Mouse (Mus musculus): ENCODE data around the gene Rora. TPM values are rescaled to one million over a fixed set of nuclear protein-coding genes. Genes with fewer than 3 reads are reported as not detected.

Rora gene
- polyA plus RNA-seq, 1 experiment from 2014 or later = 11.1 TPM

DNA sequence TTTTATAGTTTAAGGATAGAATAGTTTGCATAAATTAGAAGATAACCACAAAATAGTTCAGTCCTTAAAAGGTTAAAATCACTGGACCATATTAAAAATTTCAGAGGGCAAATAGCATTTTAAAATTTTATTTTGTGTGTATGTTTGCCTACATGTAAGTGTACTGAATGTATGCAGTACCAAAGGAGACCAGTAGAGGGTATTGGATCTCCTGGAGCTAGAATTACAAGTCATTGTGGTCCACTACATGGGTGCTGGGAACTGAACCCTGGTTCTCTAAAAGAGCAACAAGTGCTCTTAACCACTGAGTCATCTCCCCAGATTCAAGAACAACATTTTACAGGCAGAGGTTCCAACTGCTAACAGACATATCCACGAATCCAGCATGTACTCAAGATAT is 493.4 kb downstream of the Rora start:
- ATAC-seq (ENCODE audit: low read depth) = no peak
- Histone ChIP-seq H3K36me3 (no peaks in the 10 kb centered on the region), H3K27ac (replicated peaks) (no peak overlapping the region), H3K27me3 (0 out of 2 replicates have a peak, but pooled peaks cover 4% of the 10 kb centered on the region), H3K4me1 (replicated peaks) (peaks cover 9% of the 10 kb centered on the region), H3K9ac (no peak overlapping the region), H3K4me2 (no peak overlapping the region), H3K9me3 (no peaks in the 10 kb centered on the region), H3K4me3 (no peak overlapping the region)
- WGBS = 96% methylated on average over 1 of the region's 1 CpGs

DNA sequence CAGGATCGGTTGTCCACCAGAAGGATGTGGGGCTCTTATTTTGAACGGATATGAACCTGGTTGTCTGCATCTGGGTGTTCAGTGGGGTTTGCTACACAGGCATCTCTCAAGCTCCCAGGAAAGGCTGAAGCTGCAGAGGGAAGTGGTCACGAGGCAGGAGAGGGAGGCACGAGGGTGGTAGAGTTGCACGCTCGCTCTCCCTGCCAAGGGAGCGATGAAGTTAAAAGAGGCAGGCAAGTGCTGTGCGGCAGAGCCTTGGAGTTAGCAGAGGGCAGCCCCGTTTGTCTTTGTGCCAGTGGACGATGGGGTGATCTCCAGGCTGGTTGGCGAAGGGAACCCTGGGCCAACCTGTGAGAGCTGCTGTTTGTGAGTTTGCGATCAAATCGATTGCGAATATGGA is 496.6 kb downstream of the Rora start:
- 45% methylated on average over 14 of the region's 14 CpGs for WGBS

DNA sequence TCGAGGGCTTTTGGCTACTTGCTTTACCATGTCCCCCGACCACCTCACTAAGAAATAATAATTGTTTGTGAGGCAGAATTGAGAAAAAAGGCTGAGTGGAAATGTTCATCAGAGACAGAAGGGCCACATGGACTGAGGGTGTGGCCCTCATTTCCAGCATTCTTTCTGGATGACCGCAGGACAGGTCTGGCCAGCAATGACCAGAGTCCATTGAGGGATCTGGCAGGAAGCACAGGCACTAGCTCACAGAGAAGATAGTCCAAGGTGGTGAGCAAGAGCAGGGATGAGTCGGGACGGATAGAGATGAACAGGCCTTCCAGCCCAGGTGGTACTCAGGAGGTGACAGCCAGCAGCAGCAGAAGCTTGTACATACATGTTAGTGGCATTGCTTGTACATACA is 501.1 kb downstream of the Rora start:
- Histone ChIP-seq H3K9ac (no peak overlapping the region), H3K27ac (replicated peaks) (no peak overlapping the region), H3K36me3 (no peaks in the 10 kb centered on the region), H3K4me1 (replicated peaks) (peaks cover 4% of the 10 kb centered on the region), H3K9me3 (no peaks in the 10 kb centered on the region), H3K4me3 (no peak overlapping the region), H3K27me3 (0 out of 2 replicates have a peak, but pooled peaks cover under 1% of the 10 kb centered on the region), H3K4me2 (no peak overlapping the region)
- no peak for ATAC-seq (ENCODE audit: low read depth)
- WGBS = 93% methylated on average over 5 of the region's 5 CpGs

More for the DNA sequence above, 496.6 kb downstream of the Rora start:
- no peaks in the 10 kb centered on the region for H3K9me3 ChIP-seq
- H3K27me3 ChIP-seq = 0 out of 2 replicates have a peak, but pooled peaks cover 4% of the 10 kb centered on the region
- ATAC-seq (ENCODE audit: low read depth) = no peak
- H3K4me2 ChIP-seq = no peak overlapping the region
- no peak overlapping the region for H3K4me3 ChIP-seq
- H3K36me3 ChIP-seq = no peaks in the 10 kb centered on the region
- H3K9ac ChIP-seq = no peak overlapping the region
- H3K27ac ChIP-seq (replicated peaks) = no peak overlapping the region
- peaks cover 4% of the 10 kb centered on the region for H3K4me1 ChIP-seq (replicated peaks)

DNA sequence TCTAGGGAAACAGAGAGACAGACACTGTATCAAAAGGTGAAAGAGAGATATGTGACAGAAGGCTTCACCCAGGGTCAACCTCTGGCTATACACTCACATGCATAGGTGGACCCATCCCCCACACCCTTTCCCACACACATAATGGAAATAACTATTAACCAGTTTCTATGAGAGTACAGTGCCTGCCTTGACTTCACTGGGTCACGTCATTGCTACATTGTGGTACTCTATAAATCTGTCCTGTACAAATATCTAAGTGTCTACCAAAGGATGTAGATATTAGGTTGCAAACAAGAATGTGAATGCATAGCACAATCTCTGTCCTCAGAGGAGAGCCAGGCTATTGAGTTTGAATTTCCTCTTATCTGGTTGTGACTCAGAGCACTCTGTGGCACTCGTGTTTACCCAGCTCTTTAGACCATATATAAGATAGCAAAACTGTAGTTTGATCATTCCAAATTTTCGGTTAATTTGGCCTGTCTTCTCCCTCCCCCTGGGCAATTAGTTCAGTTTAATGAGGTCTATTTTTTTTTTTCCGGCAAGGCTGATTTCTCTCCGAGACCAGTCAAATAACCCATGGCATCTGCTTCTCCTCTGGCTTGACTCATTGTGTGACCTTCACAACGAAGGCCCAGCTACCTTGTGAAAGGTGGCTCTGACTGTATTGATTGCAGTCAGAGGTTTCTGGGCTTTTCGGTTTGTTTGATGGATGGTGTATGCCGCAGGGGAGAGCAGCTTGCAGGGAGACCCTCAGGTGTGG is 502.4 kb downstream of the Rora start:
- WGBS = 76% methylated on average over 8 of the region's 8 CpGs
- no peak for ATAC-seq (ENCODE audit: low read depth)
- no peak overlapping the region for H3K4me3 ChIP-seq

DNA sequence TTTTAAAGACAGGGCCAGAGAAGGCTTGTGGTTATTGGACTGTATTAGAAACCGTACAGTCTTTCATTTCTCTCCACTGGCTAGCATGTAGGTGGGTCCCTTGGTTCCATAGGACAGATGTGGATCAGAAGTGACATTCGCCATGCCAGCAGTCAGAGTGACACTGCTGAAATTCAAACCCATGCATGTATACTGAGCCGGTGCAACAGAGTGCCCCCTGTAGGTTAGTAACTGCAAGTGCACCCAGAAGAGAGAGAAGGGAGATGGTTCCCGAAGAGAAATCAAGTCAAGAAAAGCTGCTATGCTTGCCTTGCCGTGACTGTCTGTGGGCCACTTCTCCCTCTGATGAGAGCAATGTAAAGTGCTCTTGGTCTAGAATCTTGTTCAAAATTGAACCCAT is 507.2 kb downstream of the Rora start:
- Histone ChIP-seq H3K4me2 (no peak overlapping the region), H3K4me1 (replicated peaks) (no peaks in the 10 kb centered on the region; the same call in 1 of the 2 replicates), H3K27ac (replicated peaks) (no peak overlapping the region), H3K4me3 (no peak overlapping the region), H3K36me3 (no peaks in the 10 kb centered on the region), H3K9ac (no peak overlapping the region), H3K9me3 (no peaks in the 10 kb centered on the region), H3K27me3 (no peaks in the 10 kb centered on the region)
- 88% methylated on average over 5 of the region's 5 CpGs for WGBS
- no peak for ATAC-seq (ENCODE audit: low read depth)

More for the DNA sequence above, 502.4 kb downstream of the Rora start:
- H3K27me3 ChIP-seq = no peaks in the 10 kb centered on the region
- no peaks in the 10 kb centered on the region for H3K4me1 ChIP-seq (replicated peaks)
- H3K4me2 ChIP-seq = no peak overlapping the region
- H3K9ac ChIP-seq = no peak overlapping the region
- H3K27ac ChIP-seq (replicated peaks) = no peak overlapping the region
- H3K36me3 ChIP-seq = no peaks in the 10 kb centered on the region
- H3K9me3 ChIP-seq = no peaks in the 10 kb centered on the region

DNA sequence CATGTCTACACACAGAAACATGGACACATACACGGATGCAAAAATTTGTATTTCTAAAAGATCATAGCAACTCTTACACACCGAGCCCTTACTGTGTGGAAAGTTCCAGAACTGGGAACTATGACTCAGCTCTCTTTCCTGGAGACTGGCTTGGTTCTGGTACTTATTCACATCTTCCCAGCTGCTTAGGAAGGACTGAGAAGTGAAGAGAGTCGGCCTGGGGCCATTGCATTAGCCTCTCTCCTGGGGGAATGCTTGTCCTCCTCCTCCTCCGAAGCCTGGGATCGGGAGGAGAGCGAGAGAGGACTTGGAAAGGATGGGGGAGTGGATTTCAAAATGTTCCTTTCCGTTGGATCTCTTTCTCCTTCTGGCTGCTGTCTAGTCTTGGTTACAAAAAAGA is 511.1 kb downstream of the Rora start:
- no peaks in the 10 kb centered on the region for H3K27me3 ChIP-seq
- no peak overlapping the region for H3K9ac ChIP-seq
- WGBS = 73% methylated on average over 7 of the region's 7 CpGs
- no peak overlapping the region for H3K4me3 ChIP-seq
- H3K27ac ChIP-seq (replicated peaks) = no peak overlapping the region
- H3K4me2 ChIP-seq = no peak overlapping the region
- H3K4me1 ChIP-seq (replicated peaks) = no peaks in the 10 kb centered on the region; the same call in 1 of the 2 replicates
- H3K9me3 ChIP-seq = no peaks in the 10 kb centered on the region
- H3K36me3 ChIP-seq = no peaks in the 10 kb centered on the region
- ATAC-seq (ENCODE audit: low read depth) = no peak

DNA sequence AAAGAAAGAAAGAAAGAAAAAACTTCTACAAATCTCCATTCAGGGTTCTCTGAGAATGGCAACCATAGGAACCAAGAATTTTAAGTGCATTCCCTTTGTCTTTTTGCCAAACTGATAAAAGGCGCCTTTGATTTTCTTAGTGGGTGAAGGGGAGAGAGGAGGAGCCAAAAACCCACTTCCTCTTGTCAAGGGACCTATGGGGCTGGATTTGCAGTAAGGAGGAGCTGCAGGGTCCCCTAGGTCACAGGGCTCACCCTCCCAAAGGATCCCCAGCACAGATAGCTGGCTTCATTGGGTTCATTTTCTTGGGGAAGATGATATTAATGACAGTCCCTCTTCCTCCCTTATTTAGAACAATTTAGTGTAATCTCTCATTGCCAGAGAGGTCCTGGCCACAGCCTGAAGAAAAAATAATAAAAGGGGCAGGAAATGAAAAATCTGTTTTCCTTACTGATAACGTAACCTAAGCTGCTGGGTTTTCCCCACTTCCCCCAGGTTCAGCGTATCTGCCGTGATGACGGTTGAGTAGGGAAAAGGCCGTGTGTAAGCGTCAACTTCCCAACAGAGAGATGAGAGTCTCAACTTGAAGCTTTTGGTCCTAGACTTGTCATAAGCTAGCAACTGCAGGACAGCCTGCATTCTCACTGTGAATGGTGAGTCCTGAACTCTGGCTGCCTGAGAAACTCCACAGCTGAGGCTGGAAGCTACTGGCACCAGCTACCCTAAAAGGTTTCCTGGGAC is 511.7 kb downstream of the Rora start:
- Histone ChIP-seq H3K4me3 (no peak overlapping the region), H3K36me3 (no peaks in the 10 kb centered on the region), H3K9ac (no peak overlapping the region), H3K4me2 (no peak overlapping the region), H3K9me3 (no peaks in the 10 kb centered on the region), H3K27me3 (no peaks in the 10 kb centered on the region), H3K4me1 (replicated peaks) (no peaks in the 10 kb centered on the region; the same call in 1 of the 2 replicates), H3K27ac (replicated peaks) (no peak overlapping the region)
- 86% methylated on average over 7 of the region's 7 CpGs for WGBS
- ATAC-seq (ENCODE audit: low read depth) = no peak

GRCm38 (mm10) chr9:69174061-69174460 is 520.5 kb downstream of the Rora start:
- Histone ChIP-seq H3K4me1 (replicated peaks) (no peaks in the 10 kb centered on the region), H3K27me3 (no peaks in the 10 kb centered on the region), H3K4me2 (no peak overlapping the region), H3K9ac (no peak overlapping the region), H3K27ac (replicated peaks) (no peak overlapping the region), H3K36me3 (no peaks in the 10 kb centered on the region), H3K4me3 (no peak overlapping the region), H3K9me3 (no peaks in the 10 kb centered on the region)
- ATAC-seq (ENCODE audit: low read depth) = no peak
- WGBS = 81% methylated on average over 6 of the region's 6 CpGs

- Histone ChIP-seq H3K27ac (replicated peaks) (no peak overlapping the region), H3K9ac (no peak overlapping the region), H3K9me3 (no peaks in the 10 kb centered on the region), H3K4me2 (no peak overlapping the region), H3K36me3 (no peaks in the 10 kb centered on the region), H3K27me3 (no peaks in the 10 kb centered on the region), H3K4me3 (no peak overlapping the region), H3K4me1 (replicated peaks) (no peaks in the 10 kb centered on the region)
- no peak for ATAC-seq (ENCODE audit: low read depth)
- 73% methylated on average over 10 of the region's 10 CpGs for WGBS
Observed at GRCm38 (mm10) chr9:69174527-69175116, 521.0 kb downstream of the Rora start.

DNA sequence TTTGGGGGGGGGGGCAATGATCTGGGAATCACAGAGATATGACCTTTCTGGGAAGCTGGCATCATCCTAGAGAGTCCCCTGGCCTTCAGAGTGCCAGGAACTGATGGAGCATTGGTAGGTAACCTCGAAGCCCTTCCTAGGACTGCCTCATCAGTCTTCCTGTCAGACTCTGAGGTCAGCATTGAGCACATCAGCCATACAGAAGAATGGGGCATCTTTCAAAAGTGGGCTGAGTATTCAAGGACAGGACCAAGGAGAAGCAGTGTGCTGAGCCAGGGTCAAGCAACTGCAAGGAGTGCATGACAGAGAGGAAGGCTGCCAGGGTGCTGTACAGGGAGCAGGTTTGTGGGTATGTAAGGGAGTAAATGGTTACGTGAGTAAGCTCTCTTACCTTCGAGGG is 523.4 kb downstream of the Rora start:
- no peaks in the 10 kb centered on the region for H3K4me1 ChIP-seq (replicated peaks)
- WGBS = 89% methylated on average over 3 of the region's 3 CpGs
- no peak for ATAC-seq (ENCODE audit: low read depth)
- H3K9ac ChIP-seq = no peak overlapping the region
- no peaks in the 10 kb centered on the region for H3K9me3 ChIP-seq
- no peak overlapping the region for H3K4me2 ChIP-seq
- no peak overlapping the region for H3K4me3 ChIP-seq
- H3K36me3 ChIP-seq = no peaks in the 10 kb centered on the region
- H3K27me3 ChIP-seq = no peaks in the 10 kb centered on the region
- H3K27ac ChIP-seq (replicated peaks) = no peak overlapping the region

DNA sequence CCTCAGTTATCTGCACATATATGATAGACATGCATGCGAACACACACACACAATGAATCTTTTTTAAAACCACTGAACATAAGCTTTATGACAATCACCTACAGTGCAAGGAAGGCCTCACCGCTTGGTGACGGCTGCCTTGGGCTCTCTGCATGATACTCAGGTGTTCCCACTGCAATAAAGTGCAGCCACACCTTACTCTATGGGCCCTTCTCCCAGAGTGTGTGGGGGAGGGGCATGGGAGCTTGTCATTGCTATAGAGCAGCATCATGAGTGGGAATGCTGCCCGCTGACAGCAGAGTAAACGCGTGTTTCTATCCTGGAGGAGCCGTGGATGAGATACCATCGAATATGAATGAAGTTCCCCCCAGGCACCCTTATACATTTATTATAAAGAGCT is 525.6 kb downstream of the Rora start:
- Histone ChIP-seq H3K4me1 (replicated peaks) (no peaks in the 10 kb centered on the region), H3K4me2 (no peak overlapping the region), H3K36me3 (no peaks in the 10 kb centered on the region), H3K9ac (no peak overlapping the region), H3K27ac (replicated peaks) (no peak overlapping the region), H3K9me3 (no peaks in the 10 kb centered on the region), H3K27me3 (no peaks in the 10 kb centered on the region), H3K4me3 (no peak overlapping the region)
- no peak for ATAC-seq (ENCODE audit: low read depth)
- WGBS = 91% methylated on average over 8 of the region's 8 CpGs

- ATAC-seq (ENCODE audit: low read depth) = no peak
- 47% methylated on average over 3 of the region's 3 CpGs for WGBS
- Histone ChIP-seq H3K4me2 (no peak overlapping the region), H3K27ac (replicated peaks) (no peak overlapping the region), H3K9ac (no peak overlapping the region), H3K9me3 (no peaks in the 10 kb centered on the region), H3K36me3 (no peaks in the 10 kb centered on the region), H3K4me1 (replicated peaks) (no peaks in the 10 kb centered on the region), H3K4me3 (no peak overlapping the region), H3K27me3 (no peaks in the 10 kb centered on the region)
Observed at GRCm38 (mm10) chr9:69180961-69181360, 527.4 kb downstream of the Rora start.
